In genomic region chr15:25971596-25971995, GRCm38 (mm10) we compare ENCODE assay signal across 19 mouse cellular contexts.
"Had no signal": no experiment of that assay in that cellular context is flagged by ENCODE, and none has a peak within 500 bp of the region (broad histone marks: within the 10 kb centered on the region; RNA-seq: fewer than 3 reads in every experiment).

No protein-coding gene starts in this region.

- H3K27me3 ChIP-seq: midbrain, embryonic 12.5 days; neural tube, embryonic 13.5 days; neural tube, embryonic 15.5 days; stomach, embryonic 15.5 days had no signal

- H3K9ac ChIP-seq: lung, embryonic 14.5 days; midbrain, embryonic 12.5 days; neural tube, embryonic 13.5 days; neural tube, embryonic 15.5 days; stomach, embryonic 15.5 days had no signal

- H3K4me3 ChIP-seq: midbrain, embryonic 10.5 days; midbrain, embryonic 12.5 days; myocyte; neural tube, embryonic 13.5 days; neural tube, embryonic 15.5 days; stomach, embryonic 15.5 days had no signal

- H3K4me2 ChIP-seq: lung, embryonic 14.5 days; midbrain, embryonic 12.5 days; neural tube, embryonic 13.5 days; neural tube, embryonic 15.5 days; stomach, embryonic 15.5 days had no signal

- H3K27ac ChIP-seq: midbrain, embryonic 10.5 days; midbrain, embryonic 12.5 days; neural tube, embryonic 13.5 days; neural tube, embryonic 15.5 days; stomach, embryonic 15.5 days; stomach, postnatal 0 days had no signal

- H3K9me3 ChIP-seq: midbrain, embryonic 10.5 days; midbrain, embryonic 12.5 days; neural tube, embryonic 13.5 days; neural tube, embryonic 15.5 days; stomach, embryonic 15.5 days had no signal

- ATAC-seq: midbrain, embryonic 16.5 days had no signal

- H3K36me3 ChIP-seq: midbrain, embryonic 10.5 days; midbrain, embryonic 12.5 days; neural tube, embryonic 15.5 days; stomach, embryonic 15.5 days had no signal

- DNase-seq: lung, adult 18-20 months; lung, embryonic 14.5 days; lung, postnatal 10 days; lung, postnatal 4 days; midbrain, embryonic 14.5 days; retina, postnatal 1 day; right cerebral cortex, adult 18-20 months; right cerebral cortex, postnatal 14 days; thymus, adult 2 months; thymus, postnatal 25 days; thymus, postnatal 4 days had no signal

- H3K4me1 ChIP-seq: midbrain, embryonic 10.5 days; midbrain, embryonic 12.5 days; neural tube, embryonic 13.5 days; neural tube, embryonic 15.5 days; stomach, embryonic 15.5 days had no signal
